8 mouse cellular contexts compared by ENCODE assay signal in genomic region chr9:48267028-48267441, GRCm38 (mm10).
DNase-seq lines count a peak whose midpoint lies in the region; ATAC-seq and TF ChIP-seq lines count a peak whose summit lies in the region.

No protein-coding gene starts in this region.

- H3K27ac ChIP-seq in layer of hippocampus, adult 2 months = peak overlapping the region; percentile 24; the same call in 1 of the 2 replicates
- H3K27ac ChIP-seq in hindbrain, embryonic 13.5 days = no peak overlapping the region
- H3K27ac ChIP-seq in limb, embryonic 10.5 days = peak overlapping the region; percentile 70

- peaks cover 11% of the 10 kb centered on the region; the same call in 1 of the 2 replicates for H3K4me1 ChIP-seq in hindbrain, embryonic 13.5 days (replicated peaks)
- peaks cover 11% of the 10 kb centered on the region for H3K4me1 ChIP-seq in limb, embryonic 10.5 days

- H3K9ac ChIP-seq in hindbrain, embryonic 13.5 days = peak overlapping the region; percentile 67

- no peaks in the 10 kb centered on the region for H3K36me3 ChIP-seq in hindbrain, embryonic 13.5 days
- no peaks in the 10 kb centered on the region for H3K36me3 ChIP-seq in limb, embryonic 10.5 days

- H3K4me2 ChIP-seq in hindbrain, embryonic 13.5 days = peak overlapping the region; percentile 86

- ATAC-seq in hindbrain, embryonic 13.5 days (ENCODE audit: low FRiP score) = peak; percentile 90
- ATAC-seq in megakaryocyte-erythroid progenitor cell, adult 5-6 weeks (replicated peaks; ENCODE audit: low FRiP score, low TSS enrichment, poor library complexity, severe bottlenecking) = peak; percentile 91

- DNase-seq in layer of hippocampus, adult 2 months (ENCODE audit: low spot score in 2 of 2) = peak; percentile 13 to 19
- no peak for DNase-seq in layer of hippocampus, adult 9-10 months (ENCODE audit: low spot score)
- peak; percentile 53 to 62 for DNase-seq in cerebellum, postnatal 25 days
- DNase-seq in gastrocnemius, adult 18-20 months (ENCODE audit: low spot score) = peak; percentile 57
- DNase-seq in limb, embryonic 10.5 days (ENCODE audit: low spot score) = peak; percentile 72
- DNase-seq in spleen, postnatal 36 days (ENCODE audit: low spot score in 2 of 2) = peak; percentile 2 to 4

- H3K27me3 ChIP-seq in hindbrain, embryonic 13.5 days = no peaks in the 10 kb centered on the region
- H3K27me3 ChIP-seq in limb, embryonic 10.5 days (ENCODE audit: low read depth, poor library complexity, severe bottlenecking) = no peaks in the 10 kb centered on the region

- 2% methylated on average over 16 of the region's 16 CpGs for WGBS in hindbrain, embryonic 13.5 days
- WGBS in limb, embryonic 10.5 days = 1% methylated on average over 16 of the region's 16 CpGs

- H3K9me3 ChIP-seq in hindbrain, embryonic 13.5 days = no peaks in the 10 kb centered on the region
- H3K9me3 ChIP-seq in limb, embryonic 10.5 days (replicated peaks) = no peaks in the 10 kb centered on the region

- H3K4me3 ChIP-seq in layer of hippocampus, adult 2 months = peak overlapping the region; percentile 75
- peak overlapping the region; percentile 45 for H3K4me3 ChIP-seq in hindbrain, embryonic 13.5 days
- H3K4me3 ChIP-seq in limb, embryonic 10.5 days = peak overlapping the region; percentile 60

- peak; percentile 3 for TF ChIP-seq CTCF in layer of hippocampus, adult 2 months (conservative IDR thresholded peaks at IDR 0.05)
